Mouse (Mus musculus) left cerebral cortex, postnatal 4 days (tissue): Measurements from ENCODE around the gene Gm13272. TPM values are rescaled to one million over a fixed set of nuclear protein-coding genes. Genes with fewer than 3 reads are reported as not detected.
"Not testable (repeated sequence)": the region's sequence is repeated elsewhere in the genome, so short reads cannot be mapped to it uniquely, and the experiment has no call there.

ENCODE experiments used
- DNase-seq: peaks from one replicate; pipeline ENCODE4 v3.0.0-alpha.2; 2022
- intact Hi-C: fragments of 180-260 bp; cut with DNase I; formaldehyde crosslinking; loops from one replicate; pipeline ENCODE4 v1.15.1; 2025
- total RNA-seq, 2 experiments: library from RNA; stranded (reverse); gene quantifications; 2 replicates each; pipeline ENCODE4 v1.2.3; 2021

Gm13272 gene
- total RNA-seq: not detected

DNA sequence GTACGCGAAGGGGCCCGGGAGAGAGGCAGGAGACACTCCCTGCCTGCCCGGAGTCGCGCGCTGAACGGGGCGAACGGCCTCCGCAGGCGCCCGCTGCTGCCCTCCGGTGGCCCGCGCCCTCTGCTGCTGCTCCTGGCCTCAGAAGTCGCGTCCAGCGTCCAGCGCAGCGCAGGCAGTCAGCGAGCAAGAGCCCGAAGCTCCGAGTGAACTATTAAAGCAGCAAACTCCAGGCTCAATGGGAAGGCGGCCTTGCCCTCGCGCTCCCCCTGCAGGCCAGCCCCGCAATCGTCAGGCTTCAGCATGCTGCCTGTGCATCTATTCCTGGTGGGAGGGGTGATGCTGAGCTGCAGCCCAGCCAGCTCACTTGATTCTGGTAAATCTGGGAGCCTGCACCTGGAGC, at the start of gene Gm13272:
TSS of gene Gm13272 (plus strand) at position 301 of the 400 bp plus-strand sequence.
- DNase-seq, intact Hi-C loops: not testable (repeated sequence)

GRCm38 (mm10) chr4:88738480-88738879, 41.2 kb upstream of the Gm13272 start:
- intact Hi-C loops: no loop called here
- DNase-seq: peak; percentile 62

GRCm38 (mm10) chr4:88739036-88739435, 40.6 kb upstream of the Gm13272 start:
- intact Hi-C loops: no loop called here
- no peak for DNase-seq

GRCm38 (mm10) chr4:88741426-88741825, 38.2 kb upstream of the Gm13272 start:
- DNase-seq: no peak
- intact Hi-C loops: no loop called here

DNA sequence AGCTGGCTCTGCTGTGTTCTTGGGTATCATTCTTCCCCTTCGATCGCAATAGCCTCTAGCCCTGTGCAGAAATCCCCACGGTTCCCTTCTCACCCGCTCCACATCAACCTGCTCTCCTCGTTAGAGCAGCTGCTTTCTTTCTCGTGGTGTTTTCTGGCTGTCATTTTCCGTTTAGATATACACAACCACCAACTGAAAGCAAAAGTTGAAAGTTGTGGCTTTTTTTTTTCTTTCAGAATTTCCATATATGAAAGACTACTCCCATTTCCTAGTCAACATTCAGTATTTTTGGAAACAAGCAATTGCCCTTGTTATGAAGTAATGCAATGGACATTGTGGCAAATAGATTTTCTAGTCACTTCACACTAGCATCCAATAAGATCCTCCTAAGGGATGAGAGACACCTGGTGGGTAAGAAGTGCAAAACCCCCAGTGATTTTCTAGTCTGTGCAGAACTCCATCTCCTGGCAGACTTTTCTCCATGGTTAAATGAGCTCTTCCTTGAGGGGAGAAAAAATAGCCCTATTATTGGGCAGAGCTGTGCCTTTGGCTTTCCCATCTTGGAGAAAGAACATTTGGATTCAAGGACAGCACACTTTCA, 36.8 kb upstream of the Gm13272 start:
- intact Hi-C loops: no loop called here
- DNase-seq: no peak

- intact Hi-C loops: no loop called here
- no peak for DNase-seq
Observed at GRCm38 (mm10) chr4:88744207-88744606, 35.4 kb upstream of the Gm13272 start.

GRCm38 (mm10) chr4:88749926-88750325, 29.7 kb upstream of the Gm13272 start:
- DNase-seq: no peak
- intact Hi-C loops: no loop called here

DNA sequence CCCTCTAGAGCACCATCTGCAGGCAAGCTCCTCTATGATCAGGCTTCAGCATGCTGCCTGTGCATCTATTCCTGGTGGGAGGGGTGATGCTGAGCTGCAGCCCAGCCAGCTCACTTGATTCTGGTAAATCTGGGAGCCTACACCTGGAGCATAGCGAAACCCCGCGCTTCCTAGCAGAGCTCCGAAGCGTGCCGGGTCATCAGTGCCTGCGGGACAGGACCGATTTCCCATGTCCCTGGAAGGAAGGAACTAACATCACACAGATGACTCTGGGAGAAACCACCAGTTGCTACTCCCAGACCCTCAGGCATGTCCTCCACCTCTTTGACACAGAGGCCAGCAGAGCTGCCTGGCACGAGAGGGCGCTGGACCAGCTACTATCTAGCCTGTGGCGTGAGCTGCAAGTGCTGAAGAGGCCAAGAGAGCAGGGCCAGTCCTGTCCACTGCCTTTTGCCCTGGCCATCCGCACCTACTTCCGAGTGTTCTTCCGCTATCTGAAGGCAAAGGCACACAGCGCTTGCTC, 24.8 kb upstream of the Gm13272 start, which contains the start of gene Gm13271:
TSS of gene Gm13271 (plus strand) at position 51 of the 523 bp plus-strand sequence.
- peak; percentile 45 for DNase-seq
- intact Hi-C loops: not testable (repeated sequence)

DNA sequence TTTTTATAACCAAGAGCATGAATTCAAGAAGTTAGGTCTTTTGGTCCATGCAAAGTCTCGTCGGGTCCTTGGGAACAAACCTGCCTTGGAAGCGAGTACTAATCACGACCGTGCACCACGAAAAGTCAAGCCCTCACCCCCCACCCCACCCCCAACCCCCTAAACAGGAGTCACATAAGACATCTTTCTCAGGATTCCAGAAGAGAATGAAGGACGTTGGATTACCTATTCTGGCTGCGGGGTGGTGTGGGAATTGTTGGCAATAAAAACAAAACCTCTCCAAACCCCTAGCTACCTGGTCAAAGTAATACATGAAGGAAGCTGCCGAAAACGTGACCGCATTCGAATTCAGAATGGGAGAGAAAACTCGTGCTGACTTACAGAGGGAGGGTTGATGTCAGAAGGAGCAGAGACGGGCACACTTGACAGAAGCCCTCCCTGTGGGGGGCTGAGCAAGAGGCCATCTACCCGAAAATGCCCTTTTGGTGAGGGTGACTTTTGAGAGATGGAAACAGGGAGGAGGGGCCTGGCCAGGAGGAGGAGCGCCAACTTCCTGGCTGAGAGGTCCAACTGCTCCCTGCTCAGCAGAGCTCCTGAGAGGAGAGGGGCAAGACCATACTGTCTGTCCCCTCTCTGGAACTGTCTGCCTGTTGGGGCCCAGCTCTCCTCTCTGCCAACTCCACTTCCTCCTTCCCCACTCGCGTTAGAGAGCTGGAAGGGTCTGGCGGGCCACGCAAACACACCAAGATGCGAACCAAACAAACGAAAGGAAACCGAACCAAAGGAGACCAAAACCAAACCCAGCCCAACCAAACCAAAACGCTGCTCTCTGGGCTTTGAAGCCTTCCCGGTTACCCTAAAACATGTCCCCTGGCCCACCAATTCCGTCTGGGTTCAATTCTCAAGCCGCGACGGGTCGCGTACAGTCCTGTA, 22.8 kb upstream of the Gm13272 start:
- intact Hi-C loops, DNase-seq: not testable (repeated sequence)

DNA sequence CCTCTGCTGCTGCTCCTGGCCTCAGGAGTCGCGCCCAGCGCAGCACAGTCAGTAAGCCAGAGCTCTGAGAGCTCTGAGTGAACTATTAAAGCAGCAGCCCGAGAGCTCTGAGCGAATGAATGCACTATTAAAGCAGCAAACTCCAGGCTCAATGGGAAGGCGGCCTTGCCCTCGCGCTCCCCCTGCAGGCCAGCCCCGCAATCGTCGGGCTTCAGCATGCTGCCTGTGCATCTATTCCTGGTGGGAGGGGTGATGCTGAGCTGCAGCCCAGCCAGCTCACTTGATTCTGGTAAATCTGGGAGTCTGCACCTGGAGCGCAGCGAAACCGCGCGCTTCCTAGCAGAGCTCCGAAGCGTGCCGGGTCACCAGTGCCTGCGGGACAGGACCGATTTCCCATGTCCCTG, 22.0 kb upstream of the Gm13272 start:
- intact Hi-C loops: not testable (repeated sequence)

GRCm38 (mm10) chr4:88758751-88759150, 20.9 kb upstream of the Gm13272 start:
- DNase-seq, intact Hi-C loops: not testable (repeated sequence)

More for the DNA sequence above, 22.0 kb upstream of the Gm13272 start:
- peak; percentile 82 for DNase-seq

- not testable (repeated sequence) for DNase-seq
Observed at GRCm38 (mm10) chr4:88759610-88760268, 19.9 kb upstream of the Gm13272 start, which contains the start of gene Gm13283. Gene Gm13283, plus strand, starts transcription at chr4:88760119.

DNA sequence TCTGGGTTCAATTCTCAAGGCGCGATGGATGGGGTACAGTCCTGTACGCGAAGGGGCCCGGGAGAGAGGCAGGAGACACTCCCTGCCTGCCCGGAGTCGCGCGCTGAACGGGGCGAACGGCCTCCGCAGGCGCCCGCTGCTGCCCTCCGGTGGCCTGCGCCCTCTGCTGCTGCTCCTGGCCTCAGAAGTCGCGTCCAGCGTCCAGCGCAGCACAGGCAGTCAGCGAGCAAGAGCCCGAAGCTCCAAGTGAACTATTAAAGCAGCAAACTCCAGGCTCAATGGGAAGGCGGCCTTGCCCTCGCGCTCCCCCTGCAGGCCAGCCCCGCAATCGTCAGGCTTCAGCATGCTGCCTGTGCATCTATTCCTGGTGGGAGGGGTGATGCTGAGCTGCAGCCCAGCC, 19.2 kb upstream of the Gm13272 start:
- intact Hi-C loops: not testable (repeated sequence)
- DNase-seq: peak; percentile 68

More at GRCm38 (mm10) chr4:88759610-88760268, 19.9 kb upstream of the Gm13272 start, which contains the start of gene Gm13283:
- intact Hi-C loops: not testable (repeated sequence)

- DNase-seq: peak; percentile 61
- intact Hi-C loops: not testable (repeated sequence)
Observed at GRCm38 (mm10) chr4:88761776-88762175, 17.9 kb upstream of the Gm13272 start.

DNA sequence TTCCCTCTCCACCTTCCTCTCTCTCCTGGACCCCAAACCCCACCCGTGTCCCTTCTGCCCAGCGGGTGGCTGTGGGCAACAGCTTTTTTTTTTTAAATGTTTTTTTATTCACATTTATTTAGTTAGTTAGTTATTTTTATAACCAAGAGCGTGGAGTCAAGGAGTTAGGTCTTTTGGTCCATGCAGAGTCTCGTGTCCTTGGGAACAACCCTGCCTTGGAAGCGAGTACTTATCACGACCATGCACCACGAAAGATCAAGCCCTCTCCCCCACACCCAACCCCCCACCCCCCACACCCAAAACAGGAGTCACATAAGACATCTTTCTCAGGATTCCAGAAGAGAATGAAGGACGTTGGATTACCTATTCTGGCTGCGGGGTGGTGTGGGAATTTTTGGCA, 17.3 kb upstream of the Gm13272 start:
- not testable (repeated sequence) for DNase-seq

GRCm38 (mm10) chr4:88763384-88764018, 16.1 kb upstream of the Gm13272 start:
- DNase-seq: peak; percentile 29

More for the DNA sequence above, 17.3 kb upstream of the Gm13272 start:
- intact Hi-C loops: not testable (repeated sequence)

GRCm38 (mm10) chr4:88773534-88773933, 6.1 kb upstream of the Gm13272 start, which contains the start of gene Gm13290:
Gene Gm13290, plus strand, starts transcription at chr4:88773834.
- DNase-seq, intact Hi-C loops: not testable (repeated sequence)

More at GRCm38 (mm10) chr4:88763384-88764018, 16.1 kb upstream of the Gm13272 start:
- intact Hi-C loops: not testable (repeated sequence)

- DNase-seq, intact Hi-C loops: not testable (repeated sequence)
Observed at GRCm38 (mm10) chr4:88776622-88777021, 3.0 kb upstream of the Gm13272 start, which contains the start of gene Gm13289. Gene Gm13289, plus strand, starts transcription at chr4:88776922.

- DNase-seq, intact Hi-C loops: not testable (repeated sequence)
Observed at GRCm38 (mm10) chr4:88780320-88780719, 670 bp downstream of the Gm13272 start.

DNA sequence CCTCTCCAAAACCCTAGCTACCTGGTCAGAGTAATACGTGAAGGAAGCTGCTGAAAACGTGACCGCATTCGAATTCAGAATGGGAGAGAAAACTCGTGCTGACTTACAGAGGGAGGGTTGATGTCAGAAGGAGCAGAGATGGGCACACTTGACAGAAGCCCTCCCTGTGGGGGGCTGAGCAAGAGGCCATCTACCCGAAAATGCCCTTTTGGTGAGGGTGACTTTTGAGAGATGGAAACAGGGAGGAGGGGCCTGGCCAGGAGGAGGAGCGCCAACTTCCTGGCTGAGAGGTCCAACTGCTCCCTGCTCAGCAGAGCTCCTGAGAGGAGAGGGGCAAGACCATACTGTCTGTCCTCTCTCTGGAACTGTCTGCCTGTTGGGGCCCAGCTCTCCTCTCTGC, 2.2 kb downstream of the Gm13272 start, which contains the start of gene Ifnz:
TSS of gene Ifnz (plus strand) at position 301 of the 400 bp plus-strand sequence.
- intact Hi-C loops, DNase-seq: not testable (repeated sequence)
